Mouse (Mus musculus) embryonic fibroblast, embryonic 13.5 days (primary cell): ENCODE measurements at regions not wholly inside any gene's neighbourhood (a gene's known extent, or its start where the extent isn't known, plus 50 kb on each side); places are given as distances from the start of the nearest gene placed in this dataset.
A peak's percentile ranks its signal among the peaks of the same experiment; 100 is the strongest.

Source experiments
- H3K27ac ChIP-seq: 2 replicates; pipeline ENCODE4 v1.5.1; 2012; ENCODE audit warnings: low read length, control low read depth, inconsistent platforms; ENCODE audit not compliant: insufficient read depth
- H3K4me1 ChIP-seq: 2 replicates; pipeline ENCODE4 v1.6.1; 2011; ENCODE audit warnings: low read length; ENCODE audit not compliant: control insufficient read depth, insufficient read depth
- H3K4me3 ChIP-seq: 2 replicates; pipeline ENCODE4 v1.5.1; 2011; ENCODE audit warnings: mild to moderate bottlenecking, control low read depth, low read length; ENCODE audit not compliant: insufficient read depth
- CTCF ChIP-seq: IDR thresholded peaks from 2 replicates; pipeline ENCODE4 v1.5.1; 2011; ENCODE audit warnings: mild to moderate bottlenecking, control low read depth, low read length, moderate library complexity, borderline replicate concordance; ENCODE audit not compliant: insufficient read depth
- POLR2A ChIP-seq: IDR thresholded peaks from 2 replicates; pipeline ENCODE4 v1.6.1; 2011; ENCODE audit warnings: low read depth, mild to moderate bottlenecking, control low read depth, low read length, moderate library complexity

DNA sequence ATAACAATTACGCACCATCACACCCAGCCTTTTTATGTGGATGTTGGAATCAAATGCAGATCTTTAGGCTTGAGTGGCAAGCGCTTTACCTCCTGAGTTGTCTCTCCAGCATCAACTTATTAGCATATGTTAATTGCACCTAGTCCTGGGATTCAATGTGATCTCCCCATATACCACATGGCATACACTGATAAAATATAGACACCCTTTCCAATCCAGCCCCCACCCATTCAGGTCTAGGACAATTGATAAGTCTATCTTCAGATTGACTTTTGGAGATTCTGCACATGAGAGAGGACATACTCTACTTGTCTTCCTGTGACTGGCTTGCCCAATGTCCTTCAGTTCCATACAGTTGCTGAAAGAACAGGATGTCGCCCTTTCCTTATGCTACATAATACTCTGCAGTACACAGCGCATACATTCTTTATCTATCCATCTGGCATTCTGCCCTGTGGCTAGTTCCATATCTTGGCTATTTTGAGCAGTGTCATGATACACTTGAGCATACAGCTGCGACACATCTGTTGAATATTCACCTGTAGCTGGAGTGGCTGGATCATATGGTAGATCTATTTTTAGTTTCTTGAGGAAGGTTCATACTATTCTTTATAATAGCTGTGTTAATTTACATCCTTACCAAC lies 120.3 kb downstream of the Gsdmc2 start:
- no peak for TF ChIP-seq CTCF
- TF ChIP-seq POLR2A, result no peak
- no peak overlapping the region for H3K27ac ChIP-seq
- H3K4me3 ChIP-seq, result no peak overlapping the region
- H3K4me1 ChIP-seq, result peaks cover 8% of the 10 kb centered on the region

DNA sequence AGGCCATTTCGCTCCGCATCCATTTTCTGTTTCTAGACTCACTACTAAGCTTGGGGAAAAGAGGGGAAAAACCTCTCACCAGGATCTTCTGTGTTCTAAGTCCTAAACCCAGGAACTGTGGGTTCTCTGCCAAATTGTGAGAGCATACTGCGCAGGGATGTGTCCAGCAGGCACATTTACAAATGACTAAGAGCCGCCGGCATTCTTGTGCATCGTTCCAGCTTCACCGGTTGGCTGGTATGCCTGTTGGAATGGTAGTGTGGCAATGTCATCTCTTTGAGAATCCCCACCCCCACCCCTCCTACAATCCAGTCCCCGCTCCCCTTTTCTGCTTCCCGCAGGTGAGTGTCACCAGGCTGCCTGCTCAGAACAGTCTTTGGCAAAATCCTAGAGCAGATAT lies 122.0 kb downstream of the Gsdmc2 start:
- Histone ChIP-seq H3K27ac (no peak overlapping the region), H3K4me1 (peaks cover 8% of the 10 kb centered on the region), H3K4me3 (no peak overlapping the region)
- TF ChIP-seq POLR2A, result no peak

DNA sequence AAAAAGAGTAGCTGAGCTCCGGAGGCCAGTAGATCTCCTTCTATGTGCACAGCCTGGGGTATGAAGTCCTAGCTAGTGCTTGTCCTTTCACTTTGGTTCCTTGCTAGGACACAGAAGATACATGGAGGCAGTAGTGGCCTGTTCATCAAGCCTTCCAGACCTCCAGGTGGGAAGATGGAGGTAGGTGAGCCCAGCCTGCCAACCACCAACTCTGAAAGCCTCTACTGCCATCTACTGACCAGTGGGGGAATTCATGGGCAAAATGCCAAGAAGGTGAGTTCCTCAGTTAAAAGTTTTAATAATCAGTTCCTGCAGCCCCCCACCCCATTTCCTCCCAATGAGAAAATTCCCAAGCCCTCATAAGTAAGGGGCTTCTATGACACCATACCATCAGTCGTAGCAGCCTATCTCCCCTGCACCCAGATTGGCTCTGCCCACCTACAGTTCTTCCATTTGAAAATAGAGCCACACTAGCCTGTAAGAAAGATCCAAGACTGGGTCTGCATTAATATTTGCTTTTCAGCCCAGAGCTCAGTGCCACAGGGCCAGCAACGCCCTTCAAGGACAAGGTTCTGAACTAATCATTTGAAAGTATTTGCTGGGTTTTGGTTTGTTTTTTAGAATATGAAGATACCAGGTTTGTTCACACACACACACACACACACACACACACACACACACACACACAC lies 123.2 kb downstream of the Gsdmc2 start:
- no peak overlapping the region for H3K27ac ChIP-seq
- no peak overlapping the region for H3K4me3 ChIP-seq
- TF ChIP-seq CTCF (no peak), POLR2A (no peak)
- peaks cover 6% of the 10 kb centered on the region for H3K4me1 ChIP-seq

DNA sequence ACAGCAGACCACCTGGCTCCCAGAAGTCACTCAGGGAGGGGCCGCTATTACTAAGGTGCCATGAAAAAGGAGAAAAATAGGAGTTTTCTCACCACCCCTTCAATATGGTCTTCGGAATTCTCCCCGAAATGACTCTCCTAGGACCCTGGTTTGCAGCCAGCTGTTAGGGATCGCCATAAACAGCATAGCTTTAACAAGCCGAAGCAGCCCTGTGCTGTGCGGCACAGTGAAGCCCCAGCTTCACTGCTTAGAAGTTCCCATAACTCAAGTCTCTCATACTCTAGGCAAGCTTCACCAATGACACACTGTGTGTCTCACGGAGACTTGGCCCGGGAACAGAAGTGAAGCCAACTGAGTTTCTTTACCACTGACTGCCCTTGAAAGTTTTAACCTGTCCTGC lies 127.2 kb downstream of the Gsdmc2 start:
- Histone ChIP-seq H3K4me1 (peaks cover 3% of the 10 kb centered on the region; the same call in 1 of the 2 replicates), H3K4me3 (no peak overlapping the region), H3K27ac (no peak overlapping the region)
- no peak for TF ChIP-seq CTCF
- no peak for TF ChIP-seq POLR2A

DNA sequence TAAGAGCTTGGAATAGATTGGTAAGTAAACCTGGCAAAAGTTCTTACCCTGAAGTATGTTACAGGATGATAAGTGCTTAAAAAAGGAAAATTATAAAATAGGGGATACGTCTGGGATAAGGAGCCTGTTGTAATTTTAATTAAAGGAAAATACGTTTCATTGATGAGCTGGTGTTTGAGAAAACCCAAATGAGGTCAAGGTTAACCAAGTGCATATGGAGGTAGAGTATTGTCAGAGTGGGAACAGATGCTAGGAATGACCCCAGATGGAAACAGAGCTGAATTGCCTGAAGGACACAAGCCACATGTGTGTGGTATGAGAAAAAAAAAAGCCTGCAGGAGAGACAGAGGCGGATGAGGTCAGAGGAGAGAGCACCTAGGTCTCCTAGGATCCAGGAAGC lies 131.3 kb downstream of the Gsdmc2 start:
- no peak overlapping the region for H3K4me3 ChIP-seq
- H3K4me1 ChIP-seq, result no peaks in the 10 kb centered on the region
- TF ChIP-seq CTCF, result no peak
- TF ChIP-seq POLR2A, result no peak
- no peak overlapping the region for H3K27ac ChIP-seq

DNA sequence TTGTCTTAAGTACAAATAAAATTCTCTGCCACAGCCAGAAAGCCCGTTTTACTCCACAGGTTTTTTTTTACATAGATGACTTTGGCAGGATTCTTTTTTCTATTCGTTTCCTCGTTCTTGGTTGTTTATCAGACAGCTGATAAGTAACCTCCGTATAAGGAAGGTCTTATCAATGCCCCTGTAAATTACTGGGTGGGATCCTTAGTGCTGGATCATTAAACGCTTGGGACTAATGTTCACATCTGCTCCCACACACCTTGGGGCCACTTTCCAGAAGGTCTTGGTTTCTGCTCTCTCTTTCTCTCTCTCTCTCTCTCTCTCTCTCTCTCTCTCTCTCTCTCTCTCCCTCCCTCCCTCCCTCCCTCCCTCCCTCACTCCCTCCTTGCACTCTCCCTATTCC lies 134.6 kb downstream of the Gsdmc2 start:
- TF ChIP-seq POLR2A, result no peak
- no peak for TF ChIP-seq CTCF
- Histone ChIP-seq H3K4me1 (no peaks in the 10 kb centered on the region), H3K27ac (no peak overlapping the region), H3K4me3 (no peak overlapping the region)

DNA sequence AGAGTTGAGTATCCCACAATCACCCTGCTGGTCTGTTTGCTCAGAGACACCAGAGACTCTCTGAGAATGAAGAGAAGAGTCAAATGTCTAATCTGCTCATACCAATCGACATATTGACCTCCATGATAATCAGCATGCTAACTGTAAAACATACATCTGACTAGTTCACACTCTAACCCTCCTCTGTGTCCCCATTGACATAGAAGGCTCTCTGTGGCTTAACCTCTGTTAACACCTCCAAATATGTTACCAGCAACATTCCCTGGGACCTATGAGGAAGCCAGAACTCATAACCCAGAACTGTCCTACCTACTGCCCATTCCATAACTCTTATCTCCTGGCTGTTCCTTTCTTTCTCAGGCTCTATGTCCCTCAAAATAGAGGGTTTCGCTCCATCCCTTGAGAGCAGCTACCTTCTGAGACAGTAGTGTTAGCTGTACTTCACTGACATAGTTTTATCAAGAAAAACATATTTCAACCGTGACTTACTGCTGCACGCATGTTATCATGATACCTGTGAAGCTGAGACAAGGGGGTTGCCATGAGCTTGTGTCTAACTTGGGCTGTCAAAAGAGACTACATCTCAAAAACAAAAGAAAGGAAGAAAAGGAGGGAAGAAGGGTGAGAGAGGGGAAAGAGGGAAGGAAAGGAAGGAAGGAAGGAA lies 135.6 kb downstream of the Gsdmc2 start:
- Histone ChIP-seq H3K27ac (no peak overlapping the region), H3K4me1 (no peaks in the 10 kb centered on the region), H3K4me3 (no peak overlapping the region)
- TF ChIP-seq CTCF (no peak), POLR2A (no peak)

DNA sequence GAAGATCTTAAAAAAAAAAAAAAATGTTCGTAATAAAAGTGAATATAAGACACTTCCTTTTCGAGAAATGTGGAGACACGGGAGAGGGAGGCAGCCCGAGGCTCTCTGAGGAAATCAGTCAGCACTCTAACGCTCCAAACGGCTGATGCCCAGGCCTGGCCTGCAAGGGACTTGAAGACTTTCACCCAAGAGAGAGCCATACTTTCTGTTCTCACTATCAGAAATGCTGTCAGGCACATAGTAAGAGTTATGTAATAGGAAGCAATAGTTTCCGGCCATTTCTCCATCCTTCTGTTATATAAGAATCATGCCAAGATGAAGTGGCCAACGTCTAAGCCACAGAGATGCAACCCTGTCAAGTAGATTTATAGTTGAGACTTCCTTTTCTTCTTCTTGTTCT lies 140.3 kb downstream of the Gsdmc2 start:
- Histone ChIP-seq H3K4me1 (no peaks in the 10 kb centered on the region), H3K27ac (no peak overlapping the region), H3K4me3 (no peak overlapping the region)
- TF ChIP-seq POLR2A (no peak), CTCF (no peak)

DNA sequence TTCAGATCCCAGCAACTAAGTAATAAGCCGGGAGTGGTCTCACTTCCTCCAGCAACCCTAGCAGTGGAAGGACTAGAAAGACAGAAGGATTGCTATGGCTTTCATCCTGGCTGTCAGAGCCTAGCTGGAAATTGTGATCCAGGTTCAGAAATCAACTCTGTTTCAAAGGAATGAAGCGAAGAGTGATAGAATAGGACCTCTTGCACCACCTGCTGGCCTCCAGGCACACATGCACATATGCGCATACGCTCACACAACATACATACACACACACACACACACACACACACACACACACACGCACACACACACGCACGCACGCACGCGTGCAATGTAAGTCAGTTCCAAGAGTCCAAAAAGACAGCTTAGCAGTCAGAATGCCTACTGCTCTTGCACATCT lies 147.1 kb downstream of the Gsdmc2 start:
- H3K27ac ChIP-seq, result no peak overlapping the region
- H3K4me1 ChIP-seq, result no peaks in the 10 kb centered on the region
- H3K4me3 ChIP-seq, result no peak overlapping the region
- TF ChIP-seq CTCF (peak; percentile 20; the same call in 1 of the 2 replicates), POLR2A (no peak)

DNA sequence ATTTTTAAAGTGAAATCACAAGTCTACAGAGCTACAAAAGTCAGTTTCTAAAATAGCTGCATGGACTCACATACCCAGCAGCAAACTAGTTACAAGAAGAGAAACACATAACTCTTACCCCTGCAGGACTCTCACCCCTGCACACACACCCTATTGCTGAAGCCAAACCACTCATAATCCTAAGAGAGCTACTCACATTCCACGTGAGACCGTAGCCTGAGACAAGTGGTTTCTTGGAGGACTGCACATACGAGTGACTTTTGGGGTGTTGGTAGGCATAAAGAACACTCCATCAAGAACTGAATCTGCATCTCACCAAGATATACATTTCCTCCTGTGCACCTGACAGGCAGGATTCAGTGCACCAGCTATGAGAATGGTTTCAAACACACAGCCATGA lies 150.8 kb downstream of the Gsdmc2 start:
- Histone ChIP-seq H3K4me3 (no peak overlapping the region), H3K4me1 (no peaks in the 10 kb centered on the region), H3K27ac (no peak overlapping the region)
- TF ChIP-seq POLR2A (no peak), CTCF (no peak)

DNA sequence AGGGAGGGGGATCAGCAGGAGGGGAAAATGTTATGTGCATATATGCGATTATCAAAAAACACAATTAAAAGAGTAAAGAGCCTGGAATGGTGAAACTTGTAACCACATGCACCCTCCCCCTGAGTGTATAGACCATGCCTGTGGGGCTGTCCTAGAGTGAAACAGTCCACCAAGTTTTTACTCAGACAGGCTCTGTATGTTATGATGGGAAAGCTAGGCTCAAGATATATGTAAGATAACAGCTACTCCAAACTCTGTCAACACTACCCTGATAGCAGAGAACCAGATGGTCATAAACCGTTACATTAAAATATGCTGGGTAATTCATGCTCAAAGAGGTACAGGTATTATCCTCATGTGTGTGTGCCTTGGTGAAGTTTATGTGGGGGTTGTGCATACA lies 151.4 kb downstream of the Gsdmc2 start:
- Histone ChIP-seq H3K4me3 (no peak overlapping the region), H3K4me1 (no peaks in the 10 kb centered on the region), H3K27ac (no peak overlapping the region)
- TF ChIP-seq CTCF, result no peak
- TF ChIP-seq POLR2A, result no peak
